Mouse (Mus musculus): ENCODE results near the gene Cep135. TPM values are rescaled to one million over a fixed set of nuclear protein-coding genes. Genes with fewer than 3 reads are reported as not detected.

Cep135 gene
- polyA plus RNA-seq, 1 experiment from 2014 or later, result 4.7 TPM

GRCm38 (mm10) chr5:76627770-76628169 lies 39.3 kb downstream of the Cep135 start:
- Histone ChIP-seq H3K4me1 (ENCODE audit: control insufficient read depth, insufficient read depth, low read length) (no peaks in the 10 kb centered on the region), H3K4me3 (ENCODE audit: low read length) (no peak overlapping the region), H3K27me3 (ENCODE audit: control insufficient read depth, insufficient read depth, low read length) (no peaks in the 10 kb centered on the region), H3K4me2 (ENCODE audit: low read depth, low read length) (no peak overlapping the region), H3K9ac (ENCODE audit: low read length) (no peak overlapping the region), H3K9me3 (replicated peaks; ENCODE audit: control insufficient read depth, low read length) (no peaks in the 10 kb centered on the region), H3K36me3 (ENCODE audit: control insufficient read depth, insufficient read depth) (peaks cover 25% of the 10 kb centered on the region), H3K27ac (ENCODE audit: low read length) (no peak overlapping the region)
- 60% methylated on average over 1 of the region's 1 CpGs for WGBS
- ATAC-seq (replicated peaks; ENCODE audit: extremely low read depth, insufficient read depth, low FRiP score), result no peak

DNA sequence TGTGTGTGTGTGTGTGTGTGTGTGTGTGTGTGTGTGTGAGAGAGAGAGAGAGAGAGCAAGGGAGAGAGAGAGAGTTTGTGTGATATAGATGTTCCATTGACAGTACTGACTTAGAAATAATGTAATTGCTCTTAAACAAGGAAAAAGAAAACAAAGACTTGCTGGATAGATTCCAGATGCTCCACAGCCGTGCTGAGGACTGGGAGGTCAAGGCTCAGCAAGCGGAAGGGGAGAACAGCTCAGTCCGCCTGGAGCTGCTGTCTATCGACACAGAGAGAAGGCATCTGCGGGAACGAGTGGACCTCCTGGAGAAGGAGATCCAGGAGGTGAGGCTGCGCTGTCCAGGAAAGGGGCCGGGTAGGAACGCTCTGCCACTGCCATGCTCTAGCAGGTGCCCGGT lies 45.5 kb downstream of the Cep135 start:
- Histone ChIP-seq H3K9me3 (replicated peaks; ENCODE audit: control insufficient read depth, low read length) (no peaks in the 10 kb centered on the region), H3K4me2 (ENCODE audit: low read depth, low read length) (no peak overlapping the region), H3K27me3 (ENCODE audit: control insufficient read depth, insufficient read depth, low read length) (no peaks in the 10 kb centered on the region), H3K4me1 (ENCODE audit: control insufficient read depth, insufficient read depth, low read length) (no peaks in the 10 kb centered on the region), H3K27ac (ENCODE audit: low read length) (no peak overlapping the region), H3K4me3 (ENCODE audit: low read length) (no peak overlapping the region), H3K36me3 (ENCODE audit: control insufficient read depth, insufficient read depth) (peaks cover 42% of the 10 kb centered on the region), H3K9ac (ENCODE audit: low read length) (no peak overlapping the region)
- WGBS, result 76% methylated on average over 10 of the region's 10 CpGs
- no peak for ATAC-seq (replicated peaks; ENCODE audit: extremely low read depth, insufficient read depth, low FRiP score)

DNA sequence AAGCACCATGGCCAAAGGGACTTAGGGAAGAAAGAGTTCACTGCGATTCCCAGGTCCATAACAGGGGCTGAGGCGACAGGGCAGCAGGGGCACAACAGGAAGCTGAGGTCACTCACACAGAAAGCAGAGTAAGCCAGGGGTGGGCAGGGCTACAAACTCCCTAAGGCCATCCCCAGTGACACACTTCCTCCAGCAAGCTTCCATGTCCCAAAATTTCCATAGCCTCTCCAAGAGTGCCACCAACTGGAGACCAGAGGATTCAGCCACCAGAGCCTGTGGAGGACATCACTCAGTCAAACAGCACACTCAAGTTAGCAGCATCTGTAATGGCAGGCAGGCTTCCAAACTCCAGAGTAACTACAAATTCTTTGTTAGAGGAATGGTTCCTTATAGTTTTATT lies 47.1 kb downstream of the Cep135 start:
- Histone ChIP-seq H3K4me3 (ENCODE audit: low read length) (no peak overlapping the region), H3K9me3 (replicated peaks; ENCODE audit: control insufficient read depth, low read length) (no peaks in the 10 kb centered on the region), H3K36me3 (ENCODE audit: control insufficient read depth, insufficient read depth) (peaks cover 47% of the 10 kb centered on the region), H3K27me3 (ENCODE audit: control insufficient read depth, insufficient read depth, low read length) (no peaks in the 10 kb centered on the region), H3K4me1 (ENCODE audit: control insufficient read depth, insufficient read depth, low read length) (no peaks in the 10 kb centered on the region), H3K27ac (ENCODE audit: low read length) (no peak overlapping the region), H3K9ac (ENCODE audit: low read length) (no peak overlapping the region), H3K4me2 (ENCODE audit: low read depth, low read length) (no peak overlapping the region)
- ATAC-seq (replicated peaks; ENCODE audit: extremely low read depth, insufficient read depth, low FRiP score), result no peak
- 75% methylated on average over 2 of the region's 2 CpGs for WGBS

DNA sequence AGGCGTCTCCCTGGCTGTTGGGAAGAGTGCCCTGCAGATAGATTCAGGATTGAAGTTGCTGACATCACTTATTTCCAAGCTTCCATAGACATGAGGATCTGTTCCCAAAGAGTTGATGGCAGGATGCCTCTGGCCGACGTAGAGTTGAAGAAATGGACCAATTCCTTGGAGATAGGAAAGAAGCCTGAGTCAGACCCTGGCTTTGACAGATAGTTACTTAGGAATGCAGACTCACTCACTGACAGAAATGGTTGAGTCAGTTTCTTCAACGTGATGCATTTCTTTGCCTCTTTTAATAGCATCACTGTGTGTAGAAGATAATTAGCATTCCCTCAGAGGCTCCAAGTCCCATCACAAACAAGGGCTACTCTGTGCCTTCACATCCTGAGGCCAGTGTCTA lies 53.6 kb downstream of the Cep135 start:
- WGBS, result 89% methylated on average over 4 of the region's 4 CpGs
- Histone ChIP-seq H3K27me3 (ENCODE audit: control insufficient read depth, insufficient read depth, low read length) (no peaks in the 10 kb centered on the region), H3K4me3 (ENCODE audit: low read length) (no peak overlapping the region), H3K9ac (ENCODE audit: low read length) (no peak overlapping the region), H3K36me3 (ENCODE audit: control insufficient read depth, insufficient read depth) (peaks cover 44% of the 10 kb centered on the region), H3K9me3 (replicated peaks; ENCODE audit: control insufficient read depth, low read length) (no peaks in the 10 kb centered on the region), H3K27ac (ENCODE audit: low read length) (no peak overlapping the region), H3K4me2 (ENCODE audit: low read depth, low read length) (no peak overlapping the region), H3K4me1 (ENCODE audit: control insufficient read depth, insufficient read depth, low read length) (no peaks in the 10 kb centered on the region)
- no peak for ATAC-seq (replicated peaks; ENCODE audit: extremely low read depth, insufficient read depth, low FRiP score)

- no peak for ATAC-seq (replicated peaks; ENCODE audit: extremely low read depth, insufficient read depth, low FRiP score)
These were observed 55.7 kb downstream of the Cep135 start for GRCm38 (mm10) chr5:76644234-76644633.

GRCm38 (mm10) chr5:76645091-76645868 lies 56.8 kb downstream of the Cep135 start:
- no peak for ATAC-seq (replicated peaks; ENCODE audit: extremely low read depth, insufficient read depth, low FRiP score)
- no peaks in the 10 kb centered on the region for H3K27me3 ChIP-seq (ENCODE audit: control insufficient read depth, insufficient read depth, low read length)
- WGBS, result 86% methylated on average over 10 of the region's 10 CpGs

More at GRCm38 (mm10) chr5:76644234-76644633, 55.7 kb downstream of the Cep135 start:
- H3K27me3 ChIP-seq (ENCODE audit: control insufficient read depth, insufficient read depth, low read length), result no peaks in the 10 kb centered on the region
- no peak overlapping the region for H3K4me2 ChIP-seq (ENCODE audit: low read depth, low read length)
- no peaks in the 10 kb centered on the region for H3K4me1 ChIP-seq (ENCODE audit: control insufficient read depth, insufficient read depth, low read length)
- no peak overlapping the region for H3K4me3 ChIP-seq (ENCODE audit: low read length)
- H3K27ac ChIP-seq (ENCODE audit: low read length), result no peak overlapping the region
- 87% methylated on average over 7 of the region's 7 CpGs for WGBS
- H3K9me3 ChIP-seq (replicated peaks; ENCODE audit: control insufficient read depth, low read length), result no peaks in the 10 kb centered on the region
- no peak overlapping the region for H3K9ac ChIP-seq (ENCODE audit: low read length)
- peaks cover 36% of the 10 kb centered on the region for H3K36me3 ChIP-seq (ENCODE audit: control insufficient read depth, insufficient read depth)

DNA sequence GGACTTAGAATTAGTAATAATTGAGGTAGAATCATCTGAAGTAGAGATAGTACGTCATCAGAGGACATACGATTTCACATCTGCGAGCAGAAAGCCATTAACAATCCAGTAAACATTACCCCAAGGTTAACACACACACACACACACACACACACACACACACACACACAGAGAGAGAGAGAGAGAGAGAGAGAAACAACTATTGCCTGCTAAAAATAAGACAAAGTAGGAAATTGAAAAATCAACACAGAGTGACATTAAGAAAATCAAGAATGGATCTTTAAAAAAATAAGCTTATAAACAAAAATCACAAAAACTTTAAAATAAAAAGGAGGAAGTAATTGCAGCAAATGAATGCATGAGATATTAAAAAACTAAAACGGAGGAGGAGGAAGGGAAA lies 61.4 kb downstream of the Cep135 start:
- Histone ChIP-seq H3K9me3 (replicated peaks; ENCODE audit: control insufficient read depth, low read length) (no peaks in the 10 kb centered on the region), H3K27ac (ENCODE audit: low read length) (no peak overlapping the region), H3K4me3 (ENCODE audit: low read length) (no peak overlapping the region), H3K27me3 (ENCODE audit: control insufficient read depth, insufficient read depth, low read length) (no peaks in the 10 kb centered on the region), H3K9ac (ENCODE audit: low read length) (no peak overlapping the region), H3K4me2 (ENCODE audit: low read depth, low read length) (no peak overlapping the region), H3K36me3 (ENCODE audit: control insufficient read depth, insufficient read depth) (0 out of 2 replicates have a peak, but pooled peaks cover 1% of the 10 kb centered on the region), H3K4me1 (ENCODE audit: control insufficient read depth, insufficient read depth, low read length) (no peaks in the 10 kb centered on the region)
- WGBS, result 75% methylated on average over 4 of the region's 4 CpGs
- no peak for ATAC-seq (replicated peaks; ENCODE audit: extremely low read depth, insufficient read depth, low FRiP score)

More at GRCm38 (mm10) chr5:76645091-76645868, 56.8 kb downstream of the Cep135 start:
- no peaks in the 10 kb centered on the region for H3K9me3 ChIP-seq (replicated peaks; ENCODE audit: control insufficient read depth, low read length)
- H3K9ac ChIP-seq (ENCODE audit: low read length), result no peak overlapping the region
- peaks cover 35% of the 10 kb centered on the region for H3K36me3 ChIP-seq (ENCODE audit: control insufficient read depth, insufficient read depth)
- H3K4me3 ChIP-seq (ENCODE audit: low read length), result no peak overlapping the region
- H3K27ac ChIP-seq (ENCODE audit: low read length), result no peak overlapping the region
- H3K4me1 ChIP-seq (ENCODE audit: control insufficient read depth, insufficient read depth, low read length), result no peaks in the 10 kb centered on the region
- no peak overlapping the region for H3K4me2 ChIP-seq (ENCODE audit: low read depth, low read length)

GRCm38 (mm10) chr5:76651151-76651725 lies 62.7 kb downstream of the Cep135 start:
- H3K4me2 ChIP-seq (ENCODE audit: low read depth, low read length), result no peak overlapping the region
- H3K4me3 ChIP-seq (ENCODE audit: low read length), result no peak overlapping the region
- H3K9ac ChIP-seq (ENCODE audit: low read length), result no peak overlapping the region
- 65% methylated on average over 5 of the region's 5 CpGs for WGBS
- H3K36me3 ChIP-seq (ENCODE audit: control insufficient read depth, insufficient read depth), result no peaks in the 10 kb centered on the region
- ATAC-seq (replicated peaks; ENCODE audit: extremely low read depth, insufficient read depth, low FRiP score), result no peak
- H3K4me1 ChIP-seq (ENCODE audit: control insufficient read depth, insufficient read depth, low read length), result no peaks in the 10 kb centered on the region
- H3K27ac ChIP-seq (ENCODE audit: low read length), result no peak overlapping the region
- H3K9me3 ChIP-seq (replicated peaks; ENCODE audit: control insufficient read depth, low read length), result no peaks in the 10 kb centered on the region
- H3K27me3 ChIP-seq (ENCODE audit: control insufficient read depth, insufficient read depth, low read length), result no peaks in the 10 kb centered on the region

DNA sequence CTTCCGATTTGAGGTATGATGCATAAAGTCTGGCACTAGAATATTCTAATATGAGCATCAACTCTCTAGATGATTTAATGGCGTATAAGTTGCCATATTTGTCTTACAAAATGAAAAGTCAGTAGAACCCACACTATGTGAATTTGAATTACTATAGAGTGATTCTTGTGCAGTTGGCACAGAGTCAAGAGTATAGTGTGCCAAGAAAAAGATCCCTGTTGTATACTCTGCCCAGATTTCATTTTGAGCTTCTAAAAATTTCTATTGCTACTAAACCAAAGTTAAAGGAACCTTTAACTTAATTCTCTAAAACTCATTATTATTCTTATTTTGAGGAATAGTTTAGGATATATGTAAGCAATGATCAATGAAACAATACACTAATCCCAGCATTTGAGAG lies 67.7 kb downstream of the Cep135 start, which contains the start of gene C530008M17Rik:
C530008M17Rik (plus strand) TSS at position 301 of the 400 bp plus-strand sequence.
- no peak within 1 kb of the TSS for H3K27ac ChIP-seq (ENCODE audit: low read length)
- 87% methylated on average over 2 of the region's 2 CpGs for WGBS
- no peaks in the 10 kb centered on the region for H3K36me3 ChIP-seq (ENCODE audit: control insufficient read depth, insufficient read depth)
- H3K9ac ChIP-seq (ENCODE audit: low read length), result peak within 1 kb of the TSS; percentile 91
- peak within 1 kb of the TSS; percentile 80 for H3K4me3 ChIP-seq (ENCODE audit: low read length)
- no peaks in the 10 kb centered on the region for H3K27me3 ChIP-seq (ENCODE audit: control insufficient read depth, insufficient read depth, low read length)
- peak within 1 kb of the TSS; percentile 100 for H3K4me2 ChIP-seq (ENCODE audit: low read depth, low read length)
- H3K9me3 ChIP-seq (replicated peaks; ENCODE audit: control insufficient read depth, low read length), result no peaks in the 10 kb centered on the region
- H3K4me1 ChIP-seq (ENCODE audit: control insufficient read depth, insufficient read depth, low read length), result peaks cover 4% of the 10 kb centered on the region; the same call in 1 of the 2 replicates
- ATAC-seq (replicated peaks; ENCODE audit: extremely low read depth, insufficient read depth, low FRiP score), result no peak
